Comparison of ENCODE assay signal across 8 mouse cellular contexts in genomic region chr9:63131957-63132602, GRCm38 (mm10). TPM values are rescaled to one million over a fixed set of nuclear protein-coding genes. Genes with fewer than 3 reads are reported as not detected.
DNase-seq lines count a peak whose midpoint lies in the region; ATAC-seq and TF ChIP-seq lines count a peak whose summit lies in the region.

No protein-coding gene starts in this region.

- peak overlapping the region; percentile 94 for H3K4me2 ChIP-seq in heart, embryonic 14.5 days (ENCODE audit: low read length)

- intact Hi-C loops in gastrocnemius, postnatal 14 days (cut with DNase I; ENCODE audit: low total_unique reads): no loop called here

- peak; percentile 38 for DNase-seq in gastrocnemius, adult 18-20 months (ENCODE audit: low spot score)
- DNase-seq in gastrocnemius, postnatal 14 days: no peak
- DNase-seq in G1E (ENCODE audit: low spot score): no peak
- peak; percentile 55 for DNase-seq in kidney, postnatal 14 days
- DNase-seq in lung, postnatal 14 days: peak; percentile 39
- DNase-seq in retina, postnatal 1 day: peak; percentile 63

- peak overlapping the region; percentile 74 to 80 for H3K27ac ChIP-seq in heart, embryonic 14.5 days (replicated peaks in 1 of 2; ENCODE audit: control insufficient read depth in 1 of 2, insufficient read depth in 1 of 2, low read depth in 2 of 2, low read length in 2 of 2)

- H3K4me3 ChIP-seq in G1E (ENCODE audit: low read depth, low read length): peak overlapping the region; percentile 74
- peak overlapping the region; percentile 55 to 68 for H3K4me3 ChIP-seq in heart, embryonic 14.5 days (ENCODE audit: control insufficient read depth in 1 of 2, insufficient read depth in 1 of 2, low read depth in 1 of 2, low read length in 2 of 2)

- H3K27me3 ChIP-seq in G1E (ENCODE audit: insufficient read depth, low read length): peaks cover 56% of the 10 kb centered on the region
- peaks cover 40% of the 10 kb centered on the region for H3K27me3 ChIP-seq in heart, embryonic 14.5 days (ENCODE audit: control insufficient read depth, insufficient read depth, low read length)

- no peaks in the 10 kb centered on the region for H3K36me3 ChIP-seq in G1E (replicated peaks)
- H3K36me3 ChIP-seq in heart, embryonic 14.5 days (ENCODE audit: control insufficient read depth, insufficient read depth, low read length): no peaks in the 10 kb centered on the region

- no peak for TF ChIP-seq CTCF in G1E (IDR thresholded peaks at IDR 0.05; ENCODE audit: low read depth, low read length)

- H3K4me1 ChIP-seq in G1E (ENCODE audit: insufficient read depth, low read depth, low read length): peaks cover 30% of the 10 kb centered on the region
- H3K4me1 ChIP-seq in heart, embryonic 14.5 days (ENCODE audit: control insufficient read depth in 2 of 2, insufficient read depth in 2 of 2, low read length in 2 of 2): peaks cover 2 to 26% of the 10 kb centered on the region in 2 experiments

- 3% methylated on average over 28 of the region's 28 CpGs for WGBS in heart, embryonic 14.5 days

- peak overlapping the region; percentile 84 for H3K9ac ChIP-seq in heart, embryonic 14.5 days (ENCODE audit: low read length)

- H3K9me3 ChIP-seq in G1E (replicated peaks): no peaks in the 10 kb centered on the region
- no peaks in the 10 kb centered on the region for H3K9me3 ChIP-seq in heart, embryonic 14.5 days (ENCODE audit: control insufficient read depth, low read length)

- ATAC-seq in G1E (ENCODE audit: extremely low read depth, insufficient number of reproducible peaks, low FRiP score, poor library complexity, severe bottlenecking): no peak
- 0 out of 2 replicates have a peak, but pooled peaks have one; percentile 20 for ATAC-seq in common myeloid progenitor, adult 5-6 weeks (replicated peaks; ENCODE audit: low read depth, poor library complexity, severe bottlenecking)
- peak; percentile 45; the same call in 1 of the 2 replicates for ATAC-seq in heart, embryonic 14.5 days (ENCODE audit: insufficient number of reproducible peaks, insufficient read depth, low FRiP score, low read depth)

RNA-seq across cellular contexts. Expression of gene Skor1, which starts 16.7 kb away (rescaled TPM):
- total RNA-seq in gastrocnemius, adult 18-20 months (2021): under 1 TPM; 0.05 to 0.11 TPM
- total RNA-seq in gastrocnemius, postnatal 14 days (2021): under 1 TPM in 1 of 2 experiments, not detected in 1; 0.12 TPM
- not detected in 2 replicates for total RNA-seq in G1E (2014; fragmentation: Nextera tagmentation)
- total RNA-seq in G1E (2017): 0.05 and 0.06 TPM in 2 replicates
- 0.02 TPM in 1 of 2 replicates, not detected in the other for polyA plus RNA-seq in G1E (2012)
- total RNA-seq in common myeloid progenitor, adult 5-6 weeks (2017): not detected in 2 replicates
- polyA plus RNA-seq in heart, embryonic 14.5 days (2014; fragmentation: Nextera tagmentation; extraction: Ambion mirVana): not detected in 2 replicates

Comparison
In these comparisons a context has a peak if more than half of its experiments do, and no peak if none do; other contexts are left out.
1. DNase-seq: peak in gastrocnemius, adult 18-20 months (single experiment), kidney, postnatal 14 days (single experiment), lung, postnatal 14 days (single experiment) and retina, postnatal 1 day (single experiment); none in gastrocnemius, postnatal 14 days (single experiment) and G1E (single experiment).